Mouse (Mus musculus): ENCODE measurements around the gene Srebf2. TPM values are rescaled to one million over a fixed set of nuclear protein-coding genes. Genes with fewer than 3 reads are reported as not detected.
A peak's percentile ranks its signal among the peaks of the same experiment; 100 is the strongest.

Gene Srebf2
- polyA plus RNA-seq, 1 experiment from 2014 or later: 161 TPM

DNA sequence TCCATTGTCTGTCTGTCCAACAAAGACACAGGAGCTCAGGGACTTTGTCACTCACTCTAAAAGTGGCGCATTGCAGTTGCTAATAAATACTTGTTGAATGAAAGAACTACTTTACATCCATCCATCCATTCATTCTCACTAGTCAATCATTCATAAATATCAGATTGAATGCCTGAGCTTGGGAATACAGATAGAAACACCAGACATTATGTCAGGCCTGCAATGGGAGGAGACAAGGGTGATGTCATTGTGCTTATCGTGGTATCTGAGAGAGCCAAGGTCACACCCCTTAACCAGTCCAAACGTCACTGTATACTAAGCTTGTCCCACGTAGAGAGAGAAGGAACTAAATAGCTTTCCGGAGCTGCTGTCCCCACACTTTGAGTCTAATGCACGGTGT is 105.1 kb downstream of the Srebf2 start, which contains the start of gene 1500009C09Rik:
TSS of gene 1500009C09Rik (plus strand) at position 301 of the 400 bp plus-strand sequence.
- WGBS: 70% methylated on average over 6 of the region's 6 CpGs
- H3K4me1 ChIP-seq (ENCODE audit: control insufficient read depth, insufficient read depth, low read length): no peaks in the 10 kb centered on the region
- no peaks in the 10 kb centered on the region for H3K27me3 ChIP-seq (ENCODE audit: control insufficient read depth, insufficient read depth, low read length)
- no peak within 1 kb of the TSS for H3K9ac ChIP-seq (ENCODE audit: low read length)
- no peak within 1 kb of the TSS for H3K27ac ChIP-seq (ENCODE audit: low read length)
- no peaks in the 10 kb centered on the region for H3K36me3 ChIP-seq (ENCODE audit: control insufficient read depth, insufficient read depth, low read length)
- H3K4me3 ChIP-seq (replicated peaks; ENCODE audit: low read length): no peak within 1 kb of the TSS
- no peaks in the 10 kb centered on the region for H3K9me3 ChIP-seq (replicated peaks; ENCODE audit: control insufficient read depth, low read length)
- no peak for ATAC-seq (ENCODE audit: insufficient read depth, low FRiP score)
- H3K4me2 ChIP-seq (ENCODE audit: low read depth, low read length): no peak within 1 kb of the TSS

MicroRNAs within 50 kb of the gene (microRNA counts, 519-probe panel; counts per million panel counts)
- 2,271 counts per million, percentile 48 among the panel's probes with 10 or more counts for microRNA mmu-miR-33

Small RNA genes lying within 50 kb of the gene (microRNA-seq; reads per million reads assigned to microRNA genes)
- 114 reads per million, percentile 56 among the genes with 10 or more reads in this experiment for gene Mir33

Other genes starting within 250 kb of the Srebf2 start
- 58.6 and 70.1 TPM in 2 replicates for gene Polr3h, start 220.9 kb upstream of the Srebf2 start, polyA plus RNA-seq (2015; fragmentation: Nextera tagmentation; extraction: Ambion mirVana)
- 17.1 and 18.2 TPM in 2 replicates for gene Csdc2, start 210.4 kb upstream of the Srebf2 start, polyA plus RNA-seq (2015; fragmentation: Nextera tagmentation; extraction: Ambion mirVana)
- 31.5 and 32.9 TPM in 2 replicates for gene Pmm1, start 186.3 kb upstream of the Srebf2 start, polyA plus RNA-seq (2015; fragmentation: Nextera tagmentation; extraction: Ambion mirVana)
- not detected in 2 replicates for gene 1700029P11Rik, start 166.6 kb upstream of the Srebf2 start, polyA plus RNA-seq (2015; fragmentation: Nextera tagmentation; extraction: Ambion mirVana)
- 71.9 and 72.2 TPM in 2 replicates for gene Xrcc6, start 159.3 kb upstream of the Srebf2 start, polyA plus RNA-seq (2015; fragmentation: Nextera tagmentation; extraction: Ambion mirVana)
- 18.6 and 19.8 TPM in 2 replicates for gene Desi1, start 113.3 kb upstream of the Srebf2 start, polyA plus RNA-seq (2015; fragmentation: Nextera tagmentation; extraction: Ambion mirVana)
- 209 and 251 TPM in 2 replicates for gene Snu13, start 99.6 kb upstream of the Srebf2 start, polyA plus RNA-seq (2015; fragmentation: Nextera tagmentation; extraction: Ambion mirVana)
- not detected in 2 replicates for gene 4930407I10Rik, start 88.0 kb upstream of the Srebf2 start, polyA plus RNA-seq (2015; fragmentation: Nextera tagmentation; extraction: Ambion mirVana)
- gene Mei1, start 77.2 kb upstream of the Srebf2 start, polyA plus RNA-seq (2015; fragmentation: Nextera tagmentation; extraction: Ambion mirVana): 0.03 TPM in 1 of 2 replicates, not detected in the other
- 15.9 and 17.2 TPM in 2 replicates for gene Ccdc134, start 19.3 kb upstream of the Srebf2 start, polyA plus RNA-seq (2015; fragmentation: Nextera tagmentation; extraction: Ambion mirVana)
- gene Shisa8, start 65.6 kb downstream of the Srebf2 start, polyA plus RNA-seq (2015; fragmentation: Nextera tagmentation; extraction: Ambion mirVana): not detected in 2 replicates
- 0.10 TPM in 1 of 2 replicates, not detected in the other for gene Tnfrsf13c, start 77.2 kb downstream of the Srebf2 start, polyA plus RNA-seq (2015; fragmentation: Nextera tagmentation; extraction: Ambion mirVana)
- 44.4 and 51.6 TPM in 2 replicates for gene Cenpm, start 97.6 kb downstream of the Srebf2 start, polyA plus RNA-seq (2015; fragmentation: Nextera tagmentation; extraction: Ambion mirVana)
- gene 1500009C09Rik, start 105.2 kb downstream of the Srebf2 start, polyA plus RNA-seq (2015; fragmentation: Nextera tagmentation; extraction: Ambion mirVana): not detected in 2 replicates
- gene Sept3, start 127.7 kb downstream of the Srebf2 start, polyA plus RNA-seq (2015; fragmentation: Nextera tagmentation; extraction: Ambion mirVana): 6.1 and 6.8 TPM in 2 replicates
- gene Wbp2nl, start 151.8 kb downstream of the Srebf2 start, polyA plus RNA-seq (2015; fragmentation: Nextera tagmentation; extraction: Ambion mirVana): 0.09 and 0.26 TPM in 2 replicates
- gene Naga, start 191.7 kb downstream of the Srebf2 start, polyA plus RNA-seq (2015; fragmentation: Nextera tagmentation; extraction: Ambion mirVana): 99.0 and 116 TPM in 2 replicates
- 17.5 and 18.3 TPM in 2 replicates for gene Pheta2, start 191.8 kb downstream of the Srebf2 start, polyA plus RNA-seq (2015; fragmentation: Nextera tagmentation; extraction: Ambion mirVana)
- 278 and 284 TPM in 2 replicates for gene Smdt1, start 191.8 kb downstream of the Srebf2 start, polyA plus RNA-seq (2015; fragmentation: Nextera tagmentation; extraction: Ambion mirVana)
- gene Ndufa6, start 207.1 kb downstream of the Srebf2 start, polyA plus RNA-seq (2015; fragmentation: Nextera tagmentation; extraction: Ambion mirVana): 352 and 428 TPM in 2 replicates
- 12.6 and 16.4 TPM in 2 replicates for gene Cyp2d22, start 233.1 kb downstream of the Srebf2 start, polyA plus RNA-seq (2015; fragmentation: Nextera tagmentation; extraction: Ambion mirVana)
- gene Cyp2d11, start 246.8 kb downstream of the Srebf2 start, polyA plus RNA-seq (2015; fragmentation: Nextera tagmentation; extraction: Ambion mirVana): not detected in 2 replicates

Measured in stomach, embryonic 16.5 days (tissue).